Mouse (Mus musculus): ENCODE measurements around the gene Gm20388.
"Not testable (repeated sequence)": the region's sequence is repeated elsewhere in the genome, so short reads cannot be mapped to it uniquely, and the experiment has no call there.

Gm20388 gene

DNA sequence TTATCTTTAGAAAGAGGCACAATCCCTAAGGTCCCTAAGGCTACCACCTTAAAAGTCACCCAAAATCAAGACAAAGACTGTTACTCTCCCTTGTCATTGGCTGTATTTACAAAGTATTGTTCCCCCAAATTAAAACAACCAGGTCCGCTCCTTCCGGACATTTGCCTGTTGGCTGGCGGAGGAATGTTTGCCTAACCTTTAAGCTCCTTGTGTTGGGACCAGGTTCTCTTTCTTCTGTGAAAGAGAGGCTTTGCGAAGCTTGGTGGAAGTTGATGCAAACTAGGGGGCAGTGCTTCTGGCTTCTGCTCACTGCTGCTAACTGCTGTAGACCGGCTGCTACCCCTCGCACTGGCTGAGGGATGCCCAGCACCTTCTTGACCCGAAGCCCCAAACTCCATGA, 3898.0 kb downstream of the Gm20388 start:
- no peak for DNase-seq (ENCODE audit: low spot score in 2 of 2)

DNA sequence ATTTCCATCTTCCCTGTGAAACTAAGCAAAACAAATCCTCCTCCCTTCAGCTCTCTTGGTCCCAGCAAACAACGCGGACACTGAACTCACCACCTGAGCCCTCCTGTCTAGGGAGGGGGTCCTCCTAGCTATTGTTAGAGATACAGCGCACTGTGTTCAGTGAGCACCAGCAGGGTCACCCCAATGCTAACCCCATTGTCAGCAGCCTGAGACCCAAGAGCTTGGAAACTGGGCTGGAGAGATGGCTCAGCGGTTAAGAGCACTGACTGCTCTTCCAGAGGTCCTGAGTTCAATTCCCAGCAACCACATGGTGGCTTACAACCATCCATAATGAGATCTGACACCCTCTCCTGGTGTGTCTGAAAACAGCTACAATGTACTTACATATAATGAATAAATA, 3898.7 kb downstream of the Gm20388 start:
- not testable (repeated sequence) for DNase-seq (ENCODE audit: low spot score in 2 of 2)

DNA sequence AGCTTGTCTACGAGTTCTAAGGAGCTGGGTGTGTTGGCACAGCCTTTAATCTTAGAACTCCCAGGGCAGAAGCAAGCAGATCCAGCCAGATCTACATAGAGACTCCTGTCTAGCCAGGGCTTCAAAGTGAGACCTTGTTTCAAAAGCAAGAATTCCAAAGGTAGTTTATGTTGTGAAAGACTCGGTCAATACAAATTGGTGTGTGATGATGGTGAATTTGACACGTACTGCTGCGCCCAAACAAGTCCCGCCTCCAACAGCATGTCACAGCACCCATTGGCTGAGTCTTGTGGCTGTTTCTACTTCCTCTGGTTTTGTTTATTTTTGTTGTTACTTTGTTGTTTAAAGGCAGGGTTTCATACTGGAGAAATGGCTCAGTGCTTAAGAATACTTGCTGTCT, 3901.6 kb downstream of the Gm20388 start:
- no peak for DNase-seq (ENCODE audit: low spot score in 2 of 2)

DNA sequence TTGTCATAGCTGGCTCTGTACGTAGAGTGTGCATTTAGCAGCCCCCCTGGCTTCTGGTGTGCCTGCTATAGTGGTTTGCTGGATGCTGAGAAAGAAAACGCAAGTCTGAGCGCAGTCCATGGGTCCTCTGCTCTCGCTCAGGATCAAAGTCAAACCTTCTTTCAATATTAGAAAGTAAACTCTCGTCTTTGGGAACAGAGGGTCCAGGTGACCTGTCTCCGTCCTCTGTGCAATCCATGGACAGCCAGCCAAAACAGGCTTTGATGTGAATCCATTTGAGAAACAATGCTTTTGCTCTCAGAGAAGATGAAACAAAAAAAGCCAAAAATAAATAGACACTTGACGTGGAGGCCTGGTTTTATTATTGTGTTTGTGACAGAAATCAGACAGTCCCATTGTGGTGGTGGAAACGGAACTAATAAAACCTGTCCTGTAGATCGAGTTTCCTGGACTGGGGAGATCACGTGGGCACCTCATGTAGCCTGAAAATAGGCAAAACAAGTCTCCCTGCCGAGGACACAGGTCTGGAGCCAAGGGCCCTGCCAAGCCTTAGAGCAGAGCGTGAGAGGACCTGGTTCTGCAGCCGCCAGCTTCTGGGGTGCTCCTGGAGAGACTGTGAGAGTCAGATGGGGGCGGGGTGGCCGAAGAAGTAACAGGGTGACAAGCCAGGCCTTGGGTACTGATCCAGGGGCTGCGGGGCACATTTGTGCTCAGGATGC, 3902.7 kb downstream of the Gm20388 start:
- DNase-seq (ENCODE audit: low spot score in 2 of 2) = no peak

DNA sequence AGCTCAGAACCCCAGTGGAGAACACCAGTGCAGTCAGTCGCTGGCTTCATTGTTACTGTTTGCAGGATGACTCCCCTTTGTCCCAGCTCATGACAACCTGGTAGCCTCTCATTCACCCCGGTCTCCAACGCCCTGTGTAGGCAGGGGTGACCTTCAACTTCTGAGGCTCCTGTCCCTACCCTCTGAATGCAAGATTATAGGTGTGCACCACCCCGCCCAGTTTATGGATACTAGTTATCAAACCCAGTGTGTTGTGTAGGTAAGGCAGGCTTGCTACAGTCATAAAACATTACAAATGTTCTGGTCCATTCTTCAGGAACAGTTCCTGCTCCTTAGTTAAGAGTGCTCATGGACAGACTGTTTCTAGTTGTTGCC, 3903.2 kb downstream of the Gm20388 start:
- DNase-seq (ENCODE audit: low spot score in 2 of 2) = no peak

DNA sequence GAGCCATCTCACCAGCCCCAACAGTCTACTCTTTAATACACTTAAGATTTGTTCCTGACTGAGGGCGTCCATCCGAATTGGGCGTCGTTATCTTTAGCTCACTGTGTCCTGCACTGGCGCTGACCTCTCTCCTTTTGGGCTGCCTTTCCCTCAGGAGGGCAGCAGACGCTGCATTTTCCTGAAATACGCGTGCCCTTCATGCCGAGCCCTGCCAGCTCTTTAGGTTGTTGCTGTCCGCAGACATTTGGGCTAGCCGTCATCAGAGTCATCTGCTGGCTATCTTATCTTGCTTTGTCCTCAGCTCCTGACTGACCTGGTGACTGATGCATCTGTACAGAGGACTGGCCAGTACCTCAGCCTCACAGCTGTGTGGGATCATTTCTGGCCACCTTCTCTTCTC, 3904.7 kb downstream of the Gm20388 start:
- DNase-seq (ENCODE audit: low spot score in 2 of 2) = no peak

DNA sequence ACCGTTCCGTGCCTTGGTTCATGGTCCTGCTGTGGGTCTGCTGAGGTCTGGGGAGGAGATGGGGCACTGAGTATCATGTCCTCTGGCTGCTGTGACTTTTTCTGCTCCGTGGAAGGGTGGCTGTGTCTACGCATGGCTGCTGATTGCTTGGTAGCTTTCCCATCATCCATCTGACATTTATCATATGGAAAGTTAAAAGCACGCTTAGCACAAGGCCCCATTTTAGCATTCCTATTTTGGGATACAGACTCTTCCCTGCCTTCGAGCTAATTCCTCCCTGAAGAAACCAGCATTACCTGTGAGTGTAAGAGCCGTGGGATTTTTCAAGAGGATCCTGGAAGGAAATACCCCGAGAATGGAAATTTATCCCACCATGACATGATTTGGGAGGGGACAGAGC, 3906.3 kb downstream of the Gm20388 start:
- no peak for DNase-seq (ENCODE audit: low spot score in 2 of 2)

GRCm38 (mm10) chr8:123817747-123818146, 3907.1 kb downstream of the Gm20388 start:
- DNase-seq (ENCODE audit: low spot score in 2 of 2) = no peak

DNA sequence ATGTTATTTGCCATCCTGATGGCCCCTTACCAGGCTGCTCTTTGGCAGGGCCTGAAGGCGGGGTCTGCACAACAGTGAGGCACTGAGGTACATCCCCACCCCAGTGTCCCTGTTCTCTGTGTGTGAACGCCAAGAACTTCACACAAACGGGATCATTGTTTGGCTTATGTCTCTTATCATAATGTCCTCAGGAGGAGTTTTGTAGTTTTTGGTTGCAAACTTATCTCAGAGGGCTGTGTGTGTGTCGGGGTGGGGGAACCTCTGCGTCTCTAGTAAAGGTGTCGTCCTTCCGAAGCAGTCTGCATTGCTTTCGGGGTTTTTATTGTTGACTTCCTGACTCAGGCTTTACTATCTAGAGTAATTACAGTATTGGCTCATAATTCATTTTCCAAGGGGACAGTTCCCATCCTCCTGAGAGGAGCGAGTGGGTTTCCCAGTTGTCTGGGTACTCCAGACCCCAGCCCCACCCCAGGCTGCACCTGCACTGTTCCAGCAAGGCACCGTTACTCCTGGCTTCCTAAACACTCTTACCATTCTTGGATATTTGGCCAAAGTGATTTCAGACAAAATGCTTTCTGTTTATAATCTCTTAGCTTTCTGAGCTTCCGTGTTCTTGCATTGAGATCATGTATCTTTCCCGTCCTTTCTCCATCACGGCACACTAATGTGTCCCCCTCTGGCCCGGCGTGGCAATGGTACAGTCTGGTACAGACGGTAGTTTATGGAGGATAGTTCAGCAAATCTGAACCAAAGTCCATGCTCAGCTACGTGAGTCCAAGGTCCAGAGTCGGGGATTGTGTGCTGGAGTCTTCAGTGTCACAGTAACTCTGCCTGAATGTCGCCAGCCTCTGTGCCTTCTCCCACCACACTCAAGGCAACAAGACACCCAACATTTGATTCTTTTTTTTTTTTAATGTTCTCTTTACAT, 3909.3 kb downstream of the Gm20388 start:
- DNase-seq (ENCODE audit: low spot score in 2 of 2) = no peak

DNA sequence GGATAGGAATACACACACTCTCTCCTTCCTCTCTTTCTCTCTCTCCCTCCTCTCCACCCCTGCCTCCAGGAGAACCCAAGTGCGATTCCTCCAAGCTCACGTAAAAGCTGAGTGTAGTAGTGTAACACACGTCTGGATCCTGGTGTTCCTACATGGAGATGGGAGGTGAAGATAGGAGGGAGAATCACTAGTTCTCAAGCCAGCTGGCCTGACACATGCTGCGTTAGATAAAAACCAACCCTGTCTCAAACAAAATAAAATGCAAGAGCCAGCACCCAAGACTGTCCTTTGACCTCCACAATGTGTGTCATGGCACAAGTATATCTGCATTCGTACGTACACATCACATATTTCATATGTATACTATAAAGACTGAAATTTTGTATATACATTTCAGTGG, 3910.1 kb downstream of the Gm20388 start:
- DNase-seq (ENCODE audit: low spot score in 2 of 2) = no peak

GRCm38 (mm10) chr8:123823111-123823510, 3912.5 kb downstream of the Gm20388 start:
- DNase-seq (ENCODE audit: low spot score in 2 of 2) = no peak

GRCm38 (mm10) chr8:123823532-123824123, 3913.0 kb downstream of the Gm20388 start:
- no peak for DNase-seq (ENCODE audit: low spot score in 2 of 2)

DNA sequence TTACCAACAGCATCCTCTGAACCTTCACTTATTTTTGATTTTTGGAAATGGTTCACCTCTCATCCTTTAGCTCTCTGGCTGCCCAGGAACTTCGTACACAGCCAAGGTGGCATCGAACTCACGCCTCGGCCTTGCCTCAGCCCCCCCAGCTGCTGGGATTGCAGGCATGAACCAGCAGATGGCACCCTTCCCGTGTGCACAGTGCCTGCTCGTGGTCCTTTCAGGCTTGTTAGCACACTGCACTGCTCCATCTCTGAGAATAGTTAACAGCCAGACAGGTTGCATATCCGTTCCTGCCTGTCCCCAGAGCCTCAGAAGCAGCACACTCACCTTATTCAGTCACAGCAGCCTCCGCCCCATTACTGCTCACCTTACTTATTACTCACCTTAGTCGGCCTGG, 3915.4 kb downstream of the Gm20388 start:
- no peak for DNase-seq (ENCODE audit: low spot score in 2 of 2)

DNA sequence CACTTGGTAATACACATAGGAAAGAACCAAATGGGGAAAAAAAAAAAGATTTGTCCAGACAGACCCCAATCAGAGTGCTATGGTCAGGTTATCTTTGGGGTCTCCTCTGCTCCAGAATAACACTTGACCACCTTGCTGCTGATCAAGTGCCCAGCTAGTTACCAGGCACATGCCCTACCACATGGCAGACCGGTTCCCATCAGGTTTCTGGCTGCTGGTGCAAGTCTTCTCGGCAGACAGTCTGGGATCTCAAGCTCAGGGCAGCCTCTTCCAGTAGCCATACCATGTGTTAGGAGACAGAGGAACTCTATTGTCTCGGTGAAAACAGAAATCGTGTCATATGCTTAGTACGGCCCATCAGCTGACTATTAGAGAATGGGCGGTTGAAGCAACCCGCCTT, 3916.1 kb downstream of the Gm20388 start:
- no peak for DNase-seq (ENCODE audit: low spot score in 2 of 2)

DNA sequence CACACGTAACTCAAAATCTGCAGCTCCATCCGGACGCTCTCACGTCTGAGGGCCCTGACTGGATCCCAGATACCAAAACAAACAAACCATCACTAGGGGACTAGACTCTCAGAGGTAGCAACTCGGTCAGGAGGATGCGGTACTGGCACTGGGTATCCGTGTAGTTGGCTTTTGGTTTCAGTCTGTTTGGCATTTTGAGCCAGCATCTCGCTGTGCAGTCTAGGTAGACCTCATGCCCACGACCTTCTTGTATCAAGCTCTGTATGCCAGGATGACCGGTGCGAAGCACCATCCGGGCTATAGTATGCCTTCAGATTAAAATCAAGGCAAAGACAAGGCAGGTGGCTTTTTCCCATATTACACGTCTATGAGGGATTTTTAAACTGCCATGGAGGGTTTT, 3916.9 kb downstream of the Gm20388 start:
- DNase-seq (ENCODE audit: low spot score in 2 of 2) = no peak

DNA sequence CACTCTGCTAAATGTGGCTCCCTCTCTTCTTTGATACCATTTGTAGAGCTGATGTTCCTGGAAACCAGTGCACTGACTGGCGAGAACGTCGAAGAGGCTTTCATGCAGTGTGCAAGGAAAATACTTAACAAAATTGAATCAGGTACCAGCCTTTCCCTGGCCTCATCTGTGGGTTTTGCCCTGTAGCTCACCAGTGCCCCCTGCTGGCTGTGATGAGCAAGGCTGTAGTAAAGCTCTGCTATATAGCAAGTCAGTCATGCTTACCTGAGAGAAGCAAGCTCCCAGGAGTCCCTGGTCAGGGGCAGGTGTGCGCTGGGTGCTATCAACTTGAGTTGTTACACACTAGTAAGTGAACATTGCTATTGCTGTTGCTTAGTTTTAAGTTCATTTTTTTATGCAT, 3922.1 kb downstream of the Gm20388 start:
- no peak for DNase-seq (ENCODE audit: low spot score in 2 of 2)

DNA sequence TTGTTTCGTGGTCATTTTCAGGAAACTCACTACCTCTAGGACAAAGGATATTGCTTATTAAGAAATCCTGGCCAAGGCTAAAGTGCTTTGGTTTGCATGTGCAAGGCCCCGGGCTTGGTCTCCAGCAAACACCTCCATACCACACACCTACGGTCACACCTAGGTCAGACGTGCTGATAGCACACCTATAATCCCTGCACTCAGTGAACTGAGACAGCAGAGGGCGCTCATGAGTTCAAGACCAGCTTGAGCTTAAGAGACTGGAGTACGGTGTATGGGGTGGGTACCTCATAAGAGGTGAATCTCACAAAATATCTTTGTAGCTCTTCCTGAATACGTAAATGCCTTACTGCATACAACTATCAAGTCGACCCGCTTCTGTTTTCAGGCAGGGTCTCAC, 3924.8 kb downstream of the Gm20388 start:
- DNase-seq (ENCODE audit: low spot score in 2 of 2) = peak in 1 of 2 experiments; percentile 78

DNA sequence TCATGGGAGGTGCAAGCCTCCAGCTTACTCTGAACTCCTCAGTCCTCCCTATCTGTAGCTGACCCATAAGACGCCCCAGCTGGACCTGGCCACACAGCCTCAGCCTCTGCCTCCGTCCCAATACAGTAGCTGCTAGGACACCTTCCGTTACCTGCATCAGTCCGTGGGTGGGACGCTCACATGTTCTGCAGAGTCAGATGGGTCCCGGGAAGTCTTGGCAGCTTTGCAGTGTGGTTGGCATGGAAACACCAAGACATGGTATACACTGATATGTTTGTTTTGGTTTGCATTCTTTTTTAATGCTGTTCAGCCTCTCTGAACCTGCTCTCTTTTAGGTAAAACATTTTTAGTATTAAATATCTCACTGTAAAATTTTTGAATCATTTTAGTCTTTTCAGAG, 3925.7 kb downstream of the Gm20388 start:
- DNase-seq (ENCODE audit: low spot score in 2 of 2) = peak in 1 of 2 experiments; percentile 73

DNA sequence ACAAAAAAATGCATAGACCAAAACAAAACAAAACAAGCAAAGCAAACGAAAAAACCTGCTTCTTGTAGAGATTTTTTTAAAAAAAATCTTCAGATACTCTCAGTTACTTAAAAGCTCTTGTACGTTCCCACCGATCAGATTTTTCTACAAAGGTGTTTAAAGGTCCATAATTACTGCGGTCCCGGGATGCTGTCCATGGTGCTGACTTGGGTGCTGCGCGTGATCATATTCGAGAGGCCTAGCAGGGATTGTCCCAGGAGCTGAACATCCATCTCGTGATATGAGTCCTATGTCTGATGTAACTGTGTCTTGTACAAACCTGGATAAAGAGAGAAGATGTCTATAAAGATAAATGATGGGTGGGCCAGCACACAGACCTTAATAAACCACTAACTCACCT, 3927.9 kb downstream of the Gm20388 start:
- no peak for DNase-seq (ENCODE audit: low spot score in 2 of 2)

- DNase-seq (ENCODE audit: low spot score in 2 of 2) = peak; percentile 85
These were observed 3930.1 kb downstream of the Gm20388 start for GRCm38 (mm10) chr8:123840578-123841345.

- no peak for DNase-seq (ENCODE audit: low spot score in 2 of 2)
These were observed 3931.4 kb downstream of the Gm20388 start for GRCm38 (mm10) chr8:123842086-123842485.

DNA sequence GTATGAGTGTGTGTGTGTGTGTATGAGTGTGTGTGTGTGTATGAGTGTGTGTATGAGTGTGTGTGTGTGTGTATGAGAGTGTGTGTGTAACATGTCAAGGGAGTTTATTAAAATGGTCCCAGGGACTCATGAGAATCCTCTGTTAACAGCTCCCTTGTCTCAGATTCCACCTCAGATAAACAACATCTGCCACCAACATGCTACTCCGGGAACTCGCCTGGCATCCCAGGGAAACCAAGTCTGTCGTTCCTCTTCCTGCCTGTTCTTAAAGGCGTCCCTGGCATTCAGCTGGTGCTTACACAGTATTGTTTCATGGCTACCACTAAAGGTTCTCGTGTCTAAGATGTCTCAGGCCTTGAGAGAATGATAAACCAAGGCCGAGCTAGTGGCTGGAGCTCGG, 3933.7 kb downstream of the Gm20388 start:
- no peak for DNase-seq (ENCODE audit: low spot score in 2 of 2)

All from left cerebral cortex, adult 9 months (tissue).